In genomic region chr15:78449694-78450418, GRCm38 (mm10) we compare ENCODE assay signal across 8 mouse cellular contexts. TPM values are rescaled to one million over a fixed set of nuclear protein-coding genes. Genes with fewer than 3 reads are reported as not detected.
A peak's percentile ranks its signal among the peaks of the same experiment; 100 is the strongest.
DNase-seq lines count a peak whose midpoint lies in the region; ATAC-seq and TF ChIP-seq lines count a peak whose summit lies in the region.

No protein-coding gene starts in this region.

- intact Hi-C loops in heart, adult 2 months (cut with DNase I) = loop anchor here (2.0 kb wide), 1 partner anchor 61 kb away; no protein-coding TSS in a partner anchor

- ATAC-seq in kidney, embryonic 15.5 days (replicated peaks; ENCODE audit: low FRiP score) = no peak
- ATAC-seq in liver, embryonic 11.5 days (replicated peaks; ENCODE audit: low FRiP score) = no peak
- ATAC-seq in neural tube, embryonic 13.5 days (ENCODE audit: low read depth) = no peak
- ATAC-seq in forebrain, embryonic 12.5 days (ENCODE audit: low FRiP score) = no peak

- no peaks in the 10 kb centered on the region for H3K36me3 ChIP-seq in kidney, embryonic 15.5 days
- no peaks in the 10 kb centered on the region for H3K36me3 ChIP-seq in heart, adult 2 months (ENCODE audit: control insufficient read depth, insufficient read depth, low read length)
- no peaks in the 10 kb centered on the region for H3K36me3 ChIP-seq in liver, embryonic 11.5 days (ENCODE audit: control insufficient read depth, insufficient read depth, low read length)
- H3K36me3 ChIP-seq in neural tube, embryonic 13.5 days = no peaks in the 10 kb centered on the region
- no peaks in the 10 kb centered on the region for H3K36me3 ChIP-seq in forebrain, embryonic 12.5 days (replicated peaks)

- no peak for DNase-seq in kidney, adult 9 months
- peak; percentile 92 for DNase-seq in CD4-positive, CD25-positive, alpha-beta regulatory T cell, adult 2 months (ENCODE audit: low read depth, low spot score)
- peak; percentile 61 to 68 for DNase-seq in heart, adult 2 months
- peak; percentile 44 for DNase-seq in liver, embryonic 11.5 days (ENCODE audit: low spot score)

- H3K27me3 ChIP-seq in kidney, embryonic 15.5 days = no peaks in the 10 kb centered on the region
- no peaks in the 10 kb centered on the region for H3K27me3 ChIP-seq in heart, adult 2 months (ENCODE audit: control insufficient read depth, insufficient read depth, low read length)
- H3K27me3 ChIP-seq in liver, embryonic 11.5 days (replicated peaks; ENCODE audit: control insufficient read depth, insufficient read depth, low read length) = 0 out of 2 replicates have a peak, but pooled peaks cover 2% of the 10 kb centered on the region
- no peaks in the 10 kb centered on the region for H3K27me3 ChIP-seq in neural tube, embryonic 13.5 days
- peaks cover 3% of the 10 kb centered on the region; the same call in 1 of the 2 replicates for H3K27me3 ChIP-seq in forebrain, embryonic 12.5 days

- H3K4me2 ChIP-seq in kidney, embryonic 15.5 days = no peak overlapping the region
- no peak overlapping the region; the same call in 1 of the 2 replicates for H3K4me2 ChIP-seq in liver, embryonic 11.5 days
- no peak overlapping the region for H3K4me2 ChIP-seq in neural tube, embryonic 13.5 days
- H3K4me2 ChIP-seq in forebrain, embryonic 12.5 days = no peak overlapping the region

- no peak overlapping the region for H3K9ac ChIP-seq in kidney, embryonic 15.5 days
- no peak overlapping the region for H3K9ac ChIP-seq in heart, adult 2 months (ENCODE audit: low read depth, low read length)
- H3K9ac ChIP-seq in liver, embryonic 11.5 days (ENCODE audit: low read depth, low read length) = no peak overlapping the region
- no peak overlapping the region for H3K9ac ChIP-seq in neural tube, embryonic 13.5 days
- no peak overlapping the region for H3K9ac ChIP-seq in forebrain, embryonic 12.5 days

- WGBS in kidney, embryonic 15.5 days = 42% methylated on average over 7 of the region's 7 CpGs
- WGBS in heart, adult 2 months = 26% methylated on average over 7 of the region's 7 CpGs
- 26% methylated on average over 7 of the region's 7 CpGs for WGBS in liver, embryonic 11.5 days
- WGBS in neural tube, embryonic 13.5 days = 29% methylated on average over 7 of the region's 7 CpGs
- 38% methylated on average over 7 of the region's 7 CpGs for WGBS in forebrain, embryonic 12.5 days

- TF ChIP-seq EP300 in heart, adult 2 months (IDR thresholded peaks at IDR 0.05; ENCODE audit: insufficient read depth, low read depth, low read length) = no peak

- TF ChIP-seq POLR2A in bone marrow macrophage, adult 2 months (IDR thresholded peaks at IDR 0.05; ENCODE audit: borderline replicate concordance, low read depth, low read length) = no peak
- no peak for TF ChIP-seq POLR2A in heart, adult 2 months (IDR thresholded peaks at IDR 0.05; ENCODE audit: insufficient read depth, low read depth, low read length)

- peaks cover 20% of the 10 kb centered on the region for H3K4me1 ChIP-seq in kidney, embryonic 15.5 days
- H3K4me1 ChIP-seq in bone marrow macrophage, adult 2 months (ENCODE audit: control insufficient read depth, insufficient read depth, low read length) = peaks cover 26% of the 10 kb centered on the region
- H3K4me1 ChIP-seq in heart, adult 2 months (ENCODE audit: control insufficient read depth, insufficient read depth, low read length) = peaks cover 10% of the 10 kb centered on the region
- peaks cover 19% of the 10 kb centered on the region for H3K4me1 ChIP-seq in liver, embryonic 11.5 days (replicated peaks; ENCODE audit: control insufficient read depth, insufficient read depth, low read length)
- peaks cover 26% of the 10 kb centered on the region for H3K4me1 ChIP-seq in neural tube, embryonic 13.5 days (replicated peaks)
- peaks cover 15% of the 10 kb centered on the region; the same call in 1 of the 2 replicates for H3K4me1 ChIP-seq in forebrain, embryonic 12.5 days

- H3K27ac ChIP-seq in kidney, embryonic 15.5 days = peak overlapping the region; percentile 10; the same call in 1 of the 2 replicates
- peak overlapping the region; percentile 35 for H3K27ac ChIP-seq in bone marrow macrophage, adult 2 months (ENCODE audit: insufficient read depth, low read depth, low read length)
- H3K27ac ChIP-seq in heart, adult 2 months = peak overlapping the region; percentile 43
- H3K27ac ChIP-seq in liver, embryonic 11.5 days (ENCODE audit: low read depth, low read length) = peak overlapping the region; percentile 56
- H3K27ac ChIP-seq in neural tube, embryonic 13.5 days (replicated peaks) = peak overlapping the region; percentile 71
- no peak overlapping the region for H3K27ac ChIP-seq in forebrain, embryonic 12.5 days

- no peak for TF ChIP-seq CTCF in bone marrow macrophage, adult 2 months (IDR thresholded peaks at IDR 0.05; ENCODE audit: low read depth, low read length)
- no peak for TF ChIP-seq CTCF in heart, adult 2 months (IDR thresholded peaks at IDR 0.05)

- no peaks in the 10 kb centered on the region for H3K79me2 ChIP-seq in heart, adult 2 months (replicated peaks; ENCODE audit: control insufficient read depth, insufficient read depth, low read length)

- no peaks in the 10 kb centered on the region for H3K9me3 ChIP-seq in kidney, embryonic 15.5 days (replicated peaks)
- no peaks in the 10 kb centered on the region for H3K9me3 ChIP-seq in liver, embryonic 11.5 days (ENCODE audit: control insufficient read depth, low read length)
- H3K9me3 ChIP-seq in neural tube, embryonic 13.5 days = no peaks in the 10 kb centered on the region
- no peaks in the 10 kb centered on the region for H3K9me3 ChIP-seq in forebrain, embryonic 12.5 days

- no peak overlapping the region for H3K4me3 ChIP-seq in kidney, embryonic 15.5 days (replicated peaks)
- no peak overlapping the region for H3K4me3 ChIP-seq in bone marrow macrophage, adult 2 months (ENCODE audit: insufficient read depth, low read length)
- no peak overlapping the region for H3K4me3 ChIP-seq in heart, adult 2 months
- no peak overlapping the region for H3K4me3 ChIP-seq in liver, embryonic 11.5 days (ENCODE audit: low read depth, low read length)
- no peak overlapping the region for H3K4me3 ChIP-seq in neural tube, embryonic 13.5 days
- H3K4me3 ChIP-seq in forebrain, embryonic 12.5 days (replicated peaks) = no peak overlapping the region

RNA-seq across cellular contexts. Expression of gene Tmprss6, which starts 18.6 kb away (rescaled TPM):
- 0.31 and 1.0 TPM in 2 replicates for polyA plus RNA-seq in kidney, embryonic 15.5 days (2015; fragmentation: Nextera tagmentation; extraction: Ambion mirVana)
- polyA plus RNA-seq in bone marrow macrophage, adult 2 months (2012; ENCODE audit: insufficient read depth, insufficient read length, missing spikeins) = not detected in 2 replicates
- total RNA-seq in heart, adult 2 months (2021) = not detected
- 0.20 TPM in 1 of 2 replicates, not detected in the other for polyA plus RNA-seq in heart, adult 2 months (2012; rRNA removed)
- polyA plus RNA-seq in liver, embryonic 11.5 days (2014; fragmentation: Nextera tagmentation; extraction: Ambion mirVana) = 7.0 and 7.9 TPM in 2 replicates
- polyA plus RNA-seq in neural tube, embryonic 13.5 days (2015; fragmentation: Nextera tagmentation; extraction: Ambion mirVana) = 0.15 and 0.28 TPM in 2 replicates
- 0.43 and 1.3 TPM in 2 replicates for polyA plus RNA-seq in forebrain, embryonic 12.5 days (2016; fragmentation: Nextera tagmentation; extraction: Ambion mirVana)

RNA-seq across cellular contexts. Expression of gene Kctd17, which starts 21.5 kb away (rescaled TPM):
- 40.0 and 45.8 TPM in 2 replicates for polyA plus RNA-seq in kidney, embryonic 15.5 days (2015; fragmentation: Nextera tagmentation; extraction: Ambion mirVana)
- polyA plus RNA-seq in bone marrow macrophage, adult 2 months (2012; ENCODE audit: insufficient read depth, insufficient read length, missing spikeins) = 4.8 and 5.3 TPM in 2 replicates
- total RNA-seq in heart, adult 2 months (2021) = 10 to 100 TPM; 18.4 to 24.5 TPM
- 52.5 and 66.1 TPM in 2 replicates for polyA plus RNA-seq in heart, adult 2 months (2012; rRNA removed)
- polyA plus RNA-seq in liver, embryonic 11.5 days (2014; fragmentation: Nextera tagmentation; extraction: Ambion mirVana) = 17.1 and 19.2 TPM in 2 replicates
- polyA plus RNA-seq in neural tube, embryonic 13.5 days (2015; fragmentation: Nextera tagmentation; extraction: Ambion mirVana) = 120 and 122 TPM in 2 replicates
- polyA plus RNA-seq in forebrain, embryonic 12.5 days (2016; fragmentation: Nextera tagmentation; extraction: Ambion mirVana) = 67.3 and 79.6 TPM in 2 replicates

RNA-seq across cellular contexts. Expression of gene Mpst, which starts 43.6 kb away (rescaled TPM):
- 3.3 and 4.1 TPM in 2 replicates for polyA plus RNA-seq in kidney, embryonic 15.5 days (2015; fragmentation: Nextera tagmentation; extraction: Ambion mirVana)
- 19.2 and 21.6 TPM in 2 replicates for polyA plus RNA-seq in bone marrow macrophage, adult 2 months (2012; ENCODE audit: insufficient read depth, insufficient read length, missing spikeins)
- total RNA-seq in heart, adult 2 months (2021) = 10 to 100 TPM; 37.5 to 45.9 TPM
- polyA plus RNA-seq in heart, adult 2 months (2012; rRNA removed) = 64.5 and 79.5 TPM in 2 replicates
- polyA plus RNA-seq in liver, embryonic 11.5 days (2014; fragmentation: Nextera tagmentation; extraction: Ambion mirVana) = 5.1 TPM in 2 replicates
- 2.3 and 2.9 TPM in 2 replicates for polyA plus RNA-seq in neural tube, embryonic 13.5 days (2015; fragmentation: Nextera tagmentation; extraction: Ambion mirVana)
- 1.7 and 2.8 TPM in 2 replicates for polyA plus RNA-seq in forebrain, embryonic 12.5 days (2016; fragmentation: Nextera tagmentation; extraction: Ambion mirVana)

RNA-seq across cellular contexts. Expression of gene Tst, which starts 44.1 kb away (rescaled TPM):
- 44.3 and 52.1 TPM in 2 replicates for polyA plus RNA-seq in kidney, embryonic 15.5 days (2015; fragmentation: Nextera tagmentation; extraction: Ambion mirVana)
- polyA plus RNA-seq in bone marrow macrophage, adult 2 months (2012; ENCODE audit: insufficient read depth, insufficient read length, missing spikeins) = 1.4 and 2.1 TPM in 2 replicates
- total RNA-seq in heart, adult 2 months (2021) = 10 to 100 TPM; 19.1 to 23.2 TPM
- 30.3 and 41.7 TPM in 2 replicates for polyA plus RNA-seq in heart, adult 2 months (2012; rRNA removed)
- 95.3 and 98.9 TPM in 2 replicates for polyA plus RNA-seq in liver, embryonic 11.5 days (2014; fragmentation: Nextera tagmentation; extraction: Ambion mirVana)
- polyA plus RNA-seq in neural tube, embryonic 13.5 days (2015; fragmentation: Nextera tagmentation; extraction: Ambion mirVana) = 7.9 and 11.4 TPM in 2 replicates
- polyA plus RNA-seq in forebrain, embryonic 12.5 days (2016; fragmentation: Nextera tagmentation; extraction: Ambion mirVana) = 10.1 and 10.3 TPM in 2 replicates

RNA-seq across cellular contexts. Expression of gene Il2rb, which starts 45.2 kb away (rescaled TPM):
- polyA plus RNA-seq in kidney, embryonic 15.5 days (2015; fragmentation: Nextera tagmentation; extraction: Ambion mirVana) = 0.44 and 0.60 TPM in 2 replicates
- polyA plus RNA-seq in bone marrow macrophage, adult 2 months (2012; ENCODE audit: insufficient read depth, insufficient read length, missing spikeins) = not detected in 2 replicates
- under 1 TPM; 0.31 to 0.55 TPM for total RNA-seq in heart, adult 2 months (2021)
- 1.4 and 2.3 TPM in 2 replicates for polyA plus RNA-seq in heart, adult 2 months (2012; rRNA removed)
- polyA plus RNA-seq in liver, embryonic 11.5 days (2014; fragmentation: Nextera tagmentation; extraction: Ambion mirVana) = 0.07 and 0.31 TPM in 2 replicates
- 0.06 TPM in 1 of 2 replicates, not detected in the other for polyA plus RNA-seq in neural tube, embryonic 13.5 days (2015; fragmentation: Nextera tagmentation; extraction: Ambion mirVana)
- not detected in 2 replicates for polyA plus RNA-seq in forebrain, embryonic 12.5 days (2016; fragmentation: Nextera tagmentation; extraction: Ambion mirVana)
